Mouse (Mus musculus) layer of hippocampus, adult 11-12 months (tissue): ENCODE measurements around the gene Faiml.

Experiments
- DNase-seq: peaks from one replicate; pipeline ENCODE4 v3.0.0; 2022; ENCODE audit warnings: low spot score

The Faiml gene

DNA sequence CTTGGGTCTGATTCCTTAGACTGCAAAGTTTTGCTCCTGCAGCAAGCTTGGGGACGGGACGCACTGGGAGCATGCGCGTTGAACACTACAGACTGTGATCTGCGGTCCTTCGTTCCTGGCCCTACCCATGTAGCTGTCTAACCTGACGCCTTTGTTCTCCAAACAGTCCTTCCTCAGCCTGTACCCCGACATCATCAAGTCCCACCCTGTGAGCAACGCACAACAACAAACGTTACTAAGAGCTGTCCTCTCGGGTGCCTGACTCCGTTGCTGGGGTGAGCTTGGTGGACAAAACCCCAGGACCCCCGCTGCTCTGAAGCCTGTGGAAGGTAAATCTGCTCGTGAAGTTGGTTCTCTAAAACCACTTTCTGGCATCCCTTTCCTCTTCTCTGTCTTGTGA lies at the start of gene Faiml:
Gene Faiml (minus strand): TSS at position 101 of the 400 bp plus-strand sequence.
- no peak for DNase-seq

DNA sequence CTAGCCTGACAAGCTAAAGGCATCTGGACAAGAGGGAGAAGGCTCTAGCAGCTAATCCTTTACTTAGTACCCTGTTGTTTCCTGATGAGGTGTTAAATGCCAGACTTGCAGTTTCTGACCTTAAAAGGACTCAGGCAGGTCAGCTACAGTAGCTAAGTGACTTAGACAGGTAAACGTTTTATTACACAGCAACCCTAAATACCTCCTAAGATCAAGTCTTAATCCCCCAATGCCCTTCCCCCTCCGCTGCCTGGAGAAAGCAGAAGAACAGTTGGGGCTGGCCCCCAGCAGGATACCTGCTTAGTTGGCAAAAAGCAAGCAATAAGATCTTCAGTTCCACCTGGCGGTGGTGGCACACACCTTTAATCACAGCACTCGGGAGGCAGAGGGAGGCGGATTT lies 21.9 kb upstream of the Faiml start:
- DNase-seq, result no peak

DNA sequence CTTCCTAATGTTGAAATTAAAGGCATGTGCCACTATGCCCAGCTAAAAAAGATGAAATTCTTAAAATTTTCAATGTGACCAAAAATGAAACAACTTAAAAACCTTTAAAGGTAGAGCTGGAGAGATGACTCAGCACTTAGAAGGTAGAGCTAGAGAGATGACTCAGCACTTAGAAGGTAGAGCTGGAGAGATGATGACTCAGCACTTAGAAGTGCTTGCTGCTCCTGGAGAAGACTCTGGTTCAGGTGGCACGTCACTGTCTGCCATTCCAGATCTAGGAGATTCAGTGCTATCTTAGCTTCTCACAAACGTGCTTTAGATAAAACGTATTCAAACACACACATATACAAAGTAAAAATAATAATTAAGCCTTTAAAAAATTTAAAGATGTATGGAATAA lies 19.8 kb upstream of the Faiml start:
- DNase-seq, result no peak

DNA sequence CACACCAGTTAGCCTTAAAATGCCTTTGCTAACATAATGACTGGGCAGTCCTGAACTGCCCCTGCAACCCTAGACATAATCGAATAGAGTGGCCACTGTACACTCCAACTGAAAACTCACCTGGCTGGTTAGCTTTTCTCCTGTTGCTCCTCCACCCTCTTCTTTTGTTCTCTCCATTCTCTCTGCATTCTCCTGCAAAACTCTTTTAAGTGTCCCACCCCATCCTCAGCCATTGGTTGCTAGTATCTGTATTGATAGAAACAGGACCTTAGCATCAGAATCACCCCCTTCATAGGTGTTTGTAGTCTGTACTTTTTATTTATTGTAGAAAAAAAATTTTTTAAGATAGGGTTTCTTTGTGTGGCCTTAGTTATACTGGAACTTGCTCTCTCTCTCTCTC lies 19.2 kb upstream of the Faiml start:
- no peak for DNase-seq

DNA sequence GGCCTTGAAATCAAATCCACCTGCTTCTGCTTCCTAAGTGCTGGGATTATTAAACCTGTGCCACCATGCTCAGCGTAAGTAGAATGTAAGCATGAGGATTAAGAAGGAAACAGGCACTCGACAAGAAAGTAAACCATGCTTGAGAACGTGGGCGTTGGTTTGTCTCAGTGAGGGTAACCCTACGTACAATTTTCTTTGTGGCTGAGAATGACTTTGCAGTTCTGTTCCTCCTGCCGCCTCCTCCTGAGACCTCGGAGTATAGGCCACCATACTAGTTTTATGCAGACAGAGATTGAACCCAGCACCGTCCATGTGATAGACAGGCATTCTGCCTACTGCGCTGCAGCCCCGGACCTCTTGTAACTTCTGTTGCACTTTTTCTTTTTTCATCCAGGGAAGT lies 16.8 kb upstream of the Faiml start:
- DNase-seq, result no peak

DNA sequence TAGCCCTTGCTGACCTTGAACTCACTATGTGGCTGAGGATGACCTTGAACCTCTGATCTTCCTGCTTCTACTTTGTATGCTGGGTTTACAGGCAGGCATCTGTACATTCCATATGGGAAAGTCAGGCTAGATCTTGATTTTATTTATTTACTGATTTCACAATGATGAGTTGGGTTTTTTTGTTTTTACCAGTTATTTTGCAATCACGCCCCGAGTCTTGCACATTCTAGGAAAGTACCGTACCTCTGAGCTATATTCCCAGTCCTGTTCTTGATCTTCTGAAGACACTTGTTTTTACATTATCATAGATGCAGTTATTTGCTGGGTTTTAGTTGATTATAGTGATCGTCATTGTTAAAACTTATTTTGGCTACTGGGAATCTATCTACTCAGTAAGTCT lies 11.9 kb upstream of the Faiml start:
- no peak for DNase-seq

DNA sequence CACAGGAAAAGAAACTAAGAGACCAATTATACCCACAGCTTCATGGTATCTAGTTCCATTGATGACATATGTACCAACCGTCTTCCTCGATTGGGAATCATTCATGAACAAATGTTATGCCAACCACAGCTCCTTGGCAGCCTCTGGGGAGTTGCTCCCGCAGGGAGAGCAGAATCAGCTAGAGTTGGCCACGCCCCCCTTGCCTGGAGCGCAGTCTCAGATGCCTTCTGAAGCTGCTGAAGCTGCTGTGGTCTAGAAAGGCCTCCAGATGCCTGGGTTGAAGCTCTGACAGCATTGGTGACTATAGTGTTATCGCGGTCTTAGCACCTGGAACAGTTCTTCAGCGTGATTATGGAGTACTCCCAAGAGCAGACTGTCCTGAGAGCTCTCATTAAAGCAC lies 11.3 kb upstream of the Faiml start:
- DNase-seq, result no peak

DNA sequence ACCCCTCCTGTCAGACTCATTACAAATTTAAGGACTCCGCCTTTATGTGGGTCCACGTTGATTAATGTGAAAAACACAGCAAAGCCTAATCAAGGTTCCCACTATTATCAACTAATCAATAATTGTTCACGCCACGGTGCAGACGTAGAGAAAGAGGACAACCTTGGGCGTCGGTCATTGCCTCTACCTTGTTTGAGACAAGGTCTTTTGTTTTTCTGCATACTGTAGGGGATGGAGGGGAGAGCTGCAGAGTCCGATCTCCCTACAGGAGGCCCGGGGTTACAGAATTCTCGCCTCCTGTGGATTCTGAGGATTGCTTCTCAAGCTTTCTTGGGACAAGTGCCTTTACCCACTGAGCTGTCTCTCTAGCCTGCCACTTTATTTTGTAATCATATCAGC lies 6.9 kb upstream of the Faiml start:
- DNase-seq, result no peak

DNA sequence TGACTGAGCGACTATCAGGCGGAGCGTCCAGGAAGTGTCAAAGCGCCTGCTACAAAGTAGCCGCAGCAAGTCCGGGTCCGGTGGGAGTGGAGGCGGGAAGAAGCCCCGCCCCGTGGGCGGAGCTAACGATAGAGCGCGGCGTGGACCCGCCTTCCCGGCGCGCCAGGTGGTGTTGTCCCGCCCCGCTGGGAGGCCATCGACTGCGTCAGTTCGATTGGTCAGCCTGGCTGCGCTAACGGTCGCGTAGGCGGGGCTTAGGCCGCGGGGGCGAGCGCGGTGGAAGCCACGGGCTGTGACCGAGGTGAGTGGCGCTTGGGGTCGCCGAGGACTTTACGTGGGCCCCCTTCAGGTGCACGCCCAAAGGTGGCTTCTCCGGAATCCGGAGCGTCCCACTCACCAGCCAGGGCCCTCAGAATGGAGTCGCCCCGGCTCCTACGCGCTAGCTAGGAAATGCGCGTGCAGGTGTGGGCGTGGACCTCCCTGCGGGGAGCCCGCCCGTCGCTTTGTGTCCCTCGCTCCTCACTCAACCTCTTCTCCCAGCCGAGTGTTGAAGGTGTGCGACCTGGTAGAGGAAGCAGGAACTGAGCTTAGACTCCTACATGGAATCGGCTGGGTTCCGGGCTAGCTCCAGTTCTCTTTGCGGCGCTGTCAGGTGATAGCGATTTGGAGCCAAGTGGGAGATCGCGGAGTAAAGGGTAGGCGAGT lies 6.3 kb upstream of the Faiml start, which contains the start of gene Cep70:
Gene Cep70 (plus strand): TSS at position 178 of the 705 bp plus-strand sequence.
- peak; percentile 96 for DNase-seq

DNA sequence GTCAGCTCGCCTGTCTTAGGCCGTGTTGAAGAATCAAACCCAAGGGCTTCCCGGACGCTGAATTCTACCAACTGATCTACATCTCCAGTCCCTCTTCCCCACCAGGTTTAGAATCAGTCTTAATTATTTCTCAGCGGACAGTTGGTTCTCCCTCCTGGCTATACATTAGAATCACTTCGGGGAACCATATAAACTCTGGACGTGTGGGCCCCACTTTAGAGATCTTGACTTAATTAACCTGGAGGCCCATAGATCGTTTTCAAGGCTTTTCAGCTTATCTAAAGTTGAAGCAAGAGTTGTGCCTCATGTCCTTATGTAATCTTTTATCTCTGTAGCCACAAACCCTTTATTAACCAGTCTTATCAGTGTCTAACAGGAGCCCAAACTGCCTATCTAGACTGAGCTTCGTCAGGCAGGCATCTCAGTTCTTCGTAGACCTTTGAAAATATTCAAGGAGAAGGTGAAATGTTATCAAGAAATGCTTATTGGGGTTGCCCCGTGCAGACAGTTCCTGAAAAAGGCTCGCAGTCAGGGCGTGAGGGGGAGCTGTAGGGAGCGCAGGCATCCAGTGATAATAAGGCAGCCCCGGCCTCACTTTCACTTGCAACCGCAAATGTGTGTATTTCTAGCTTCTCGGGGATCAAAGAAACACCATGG lies 5.6 kb upstream of the Faiml start:
- no peak for DNase-seq

DNA sequence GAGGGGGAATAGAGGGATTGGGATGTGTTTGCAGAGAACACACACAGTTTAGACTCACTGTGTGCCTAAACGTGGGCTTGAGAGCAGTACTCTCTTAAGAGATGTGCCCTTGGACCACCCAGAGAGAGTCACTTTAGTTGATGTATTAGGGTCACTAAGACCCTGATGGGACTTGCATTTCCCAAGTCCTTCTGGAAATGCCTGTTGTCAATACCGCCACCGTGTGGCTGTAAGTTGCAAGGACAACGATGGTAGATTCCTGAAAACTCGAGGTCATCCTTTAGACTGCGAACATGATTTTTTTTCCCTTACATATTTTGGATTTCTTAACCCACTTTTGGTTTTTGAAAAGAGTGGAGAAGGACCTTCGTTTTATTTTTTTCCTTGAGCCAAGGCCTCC lies 5.0 kb upstream of the Faiml start:
- peak; percentile 65 for DNase-seq

DNA sequence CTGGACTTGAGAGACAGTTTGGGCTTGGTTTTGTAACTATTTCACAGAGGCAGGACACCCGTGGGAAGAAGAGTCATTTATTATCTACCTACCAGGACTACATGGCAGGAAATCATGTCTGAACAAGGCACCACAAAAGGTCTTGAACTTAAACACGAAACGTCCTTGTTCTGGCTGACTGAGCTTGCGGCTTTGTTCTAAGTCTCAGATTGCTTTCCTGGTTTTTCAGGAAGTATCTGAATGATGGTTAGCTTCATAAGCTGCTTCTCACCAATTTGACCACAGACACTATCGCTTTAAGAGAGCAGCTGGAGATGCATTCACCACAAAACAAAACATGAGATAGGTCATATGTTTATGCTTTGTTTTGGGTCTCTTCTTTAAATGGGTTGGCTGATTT lies 3.5 kb upstream of the Faiml start:
- no peak for DNase-seq

DNA sequence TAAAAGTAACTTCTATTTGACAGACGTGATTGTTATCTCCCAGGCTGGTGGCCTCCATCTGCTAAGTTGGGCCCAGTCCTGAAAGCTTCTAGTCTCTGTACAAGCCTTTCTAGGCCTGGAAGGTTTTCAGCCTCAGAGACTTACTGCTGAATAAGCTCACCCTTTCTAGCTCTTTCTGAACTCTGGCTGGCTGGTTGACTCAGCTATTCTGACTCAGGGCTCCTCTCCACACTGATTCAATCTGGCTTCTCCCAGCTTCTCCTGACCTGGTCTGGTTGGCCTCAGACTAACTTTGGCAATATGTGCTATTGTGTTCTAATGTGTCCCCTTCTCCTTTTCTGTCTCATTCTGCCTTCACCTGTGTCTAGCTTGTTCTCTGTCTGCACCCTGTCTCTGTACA lies 2.2 kb upstream of the Faiml start:
- no peak for DNase-seq

DNA sequence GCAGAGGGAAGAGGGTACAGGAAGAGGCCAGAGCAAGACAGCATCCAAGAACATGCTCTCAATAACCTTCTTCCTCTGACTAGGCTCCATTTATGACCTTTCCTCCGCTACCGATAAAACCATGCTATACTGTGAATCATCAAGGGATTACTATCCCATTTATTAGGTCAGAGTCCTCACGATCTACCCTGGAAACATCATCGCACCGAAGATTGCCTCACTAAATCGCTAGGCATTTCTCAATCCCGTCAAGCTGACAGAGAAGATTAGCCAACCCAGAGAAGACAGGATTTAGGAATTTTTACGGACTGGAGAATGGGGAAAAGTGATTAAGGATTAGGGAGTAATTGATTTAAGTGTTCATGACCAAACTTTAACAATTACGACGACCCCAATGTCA lies 1.2 kb upstream of the Faiml start:
- no peak for DNase-seq

DNA sequence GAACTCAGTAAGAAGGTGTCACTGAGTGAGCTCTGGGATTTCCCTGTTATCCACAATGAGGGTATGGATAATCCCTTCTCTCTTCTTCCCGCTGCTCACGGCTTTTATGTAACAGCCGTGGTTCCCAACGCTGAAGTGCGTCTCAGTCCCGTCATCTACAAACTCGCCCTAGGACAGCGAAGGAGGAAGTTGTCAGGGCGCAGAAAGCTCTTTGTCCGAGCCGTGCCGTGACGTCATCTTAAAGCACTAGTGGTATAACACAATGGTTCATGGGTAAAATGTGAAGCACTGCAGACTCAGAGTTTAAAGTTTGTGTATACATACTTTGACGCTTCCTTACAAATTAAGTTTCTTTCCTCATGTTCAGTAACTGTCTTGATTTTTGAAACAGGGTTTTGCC lies 7.6 kb downstream of the Faiml start:
- no peak for DNase-seq

DNA sequence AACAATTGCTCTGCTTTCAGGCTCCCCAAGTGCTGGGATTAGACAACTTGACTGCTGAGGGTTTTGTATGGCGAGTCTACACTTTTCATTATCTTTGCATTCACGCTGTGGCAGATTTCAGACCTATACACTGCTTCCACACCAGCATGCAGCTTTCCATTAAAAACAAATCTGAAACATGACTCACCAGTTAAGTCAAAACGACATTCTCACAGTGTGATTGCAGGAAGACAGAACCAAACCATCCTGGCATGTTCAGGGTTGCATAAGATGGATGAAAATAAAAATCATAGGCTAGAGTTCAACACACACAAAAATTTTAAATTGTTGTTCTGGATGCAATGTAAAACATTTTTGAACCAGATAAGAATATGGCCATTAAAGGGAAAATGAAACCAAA lies 12.5 kb downstream of the Faiml start:
- DNase-seq, result no peak

DNA sequence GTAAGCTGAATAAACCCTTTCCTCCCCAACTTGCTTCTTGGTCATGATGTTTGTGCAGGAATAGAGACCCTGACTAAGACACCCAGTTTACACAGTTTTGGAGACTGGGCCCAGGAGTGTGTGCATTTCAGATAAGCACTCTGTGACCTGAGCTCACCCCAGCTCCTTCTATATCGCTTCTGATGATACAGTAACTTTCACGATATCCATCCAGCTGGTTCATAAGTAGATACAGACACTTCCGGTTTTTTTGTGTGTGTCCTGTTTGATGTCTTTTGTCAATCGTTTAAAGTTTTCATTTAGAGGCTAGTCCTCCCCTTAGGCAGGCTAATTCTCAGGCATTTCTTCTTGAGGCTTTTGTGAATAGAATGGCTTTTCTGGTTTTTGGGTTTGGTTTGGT lies 15.4 kb downstream of the Faiml start:
- DNase-seq, result no peak

DNA sequence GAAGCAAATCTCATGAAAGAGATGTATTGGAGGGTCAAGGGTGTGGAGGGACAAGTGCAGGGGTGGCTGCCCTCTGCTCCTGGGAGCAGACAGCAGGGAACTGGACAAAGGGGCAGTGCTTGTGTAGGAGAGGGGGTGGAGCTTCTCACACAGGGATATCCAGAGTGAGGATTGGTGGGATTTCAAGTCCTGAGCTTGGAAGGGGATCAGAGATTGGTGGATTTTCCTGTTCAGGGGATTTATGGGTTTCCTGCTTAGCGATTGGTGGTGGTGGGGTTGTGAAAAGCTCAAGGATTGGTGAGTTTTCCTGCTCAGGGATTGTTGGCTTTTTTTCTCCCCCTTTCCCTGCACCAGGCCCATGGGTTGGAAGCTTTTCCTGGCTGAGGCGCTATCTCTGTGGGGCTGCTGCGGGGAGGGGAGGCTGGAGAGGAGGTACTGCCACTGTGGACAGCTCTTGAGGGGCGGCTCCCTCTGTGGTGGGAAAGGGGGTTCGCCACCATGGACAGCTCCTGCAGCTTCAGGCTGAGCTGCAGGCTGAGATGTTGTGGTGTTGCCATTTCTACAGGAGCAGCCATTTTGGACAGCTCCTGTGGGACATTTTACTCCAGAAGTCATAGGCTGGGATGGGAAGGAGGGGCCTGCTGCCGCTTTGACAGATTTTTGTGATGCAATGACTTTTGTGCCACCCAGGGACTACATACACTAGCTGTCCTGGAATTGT lies 18.9 kb downstream of the Faiml start:
- no peak for DNase-seq

DNA sequence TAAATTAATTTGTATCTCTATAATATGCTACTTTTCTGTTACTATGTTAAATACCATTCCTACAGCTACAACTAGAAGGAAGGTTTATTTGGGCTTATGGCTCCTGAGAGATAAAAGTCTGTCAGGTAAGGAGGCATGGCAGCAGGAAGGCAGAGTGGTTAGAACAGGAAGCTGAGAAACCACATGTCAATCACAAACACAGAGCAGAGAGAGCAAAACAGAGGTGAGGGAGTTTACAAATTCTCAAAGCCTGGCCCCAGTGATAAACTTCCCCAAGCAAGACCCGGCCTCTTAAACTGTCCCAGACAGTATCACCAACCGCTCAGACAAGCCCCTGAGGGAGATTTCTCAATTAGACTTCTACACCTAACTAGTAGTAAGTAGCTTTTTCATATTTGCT lies 20.9 kb downstream of the Faiml start:
- no peak for DNase-seq

DNA sequence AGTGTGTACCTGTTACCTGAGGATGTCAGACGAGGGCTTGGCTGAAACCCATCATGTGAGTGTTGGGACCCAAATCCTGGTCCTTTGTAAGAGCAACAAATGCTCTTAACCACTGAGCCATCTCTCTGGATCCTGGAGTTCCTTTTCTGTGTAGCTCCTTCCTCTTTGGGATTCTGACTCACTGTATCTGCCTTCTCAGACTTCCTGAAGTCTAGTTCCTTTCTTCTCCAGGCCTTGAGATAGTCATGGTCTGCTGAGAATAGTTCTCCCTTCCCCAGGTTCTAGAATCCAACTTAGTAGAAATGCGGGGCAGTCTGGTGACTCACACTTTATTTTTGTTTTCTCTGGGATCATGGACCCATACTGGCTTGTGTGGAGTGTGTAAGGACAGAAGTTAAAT lies 24.4 kb downstream of the Faiml start:
- no peak for DNase-seq

DNA sequence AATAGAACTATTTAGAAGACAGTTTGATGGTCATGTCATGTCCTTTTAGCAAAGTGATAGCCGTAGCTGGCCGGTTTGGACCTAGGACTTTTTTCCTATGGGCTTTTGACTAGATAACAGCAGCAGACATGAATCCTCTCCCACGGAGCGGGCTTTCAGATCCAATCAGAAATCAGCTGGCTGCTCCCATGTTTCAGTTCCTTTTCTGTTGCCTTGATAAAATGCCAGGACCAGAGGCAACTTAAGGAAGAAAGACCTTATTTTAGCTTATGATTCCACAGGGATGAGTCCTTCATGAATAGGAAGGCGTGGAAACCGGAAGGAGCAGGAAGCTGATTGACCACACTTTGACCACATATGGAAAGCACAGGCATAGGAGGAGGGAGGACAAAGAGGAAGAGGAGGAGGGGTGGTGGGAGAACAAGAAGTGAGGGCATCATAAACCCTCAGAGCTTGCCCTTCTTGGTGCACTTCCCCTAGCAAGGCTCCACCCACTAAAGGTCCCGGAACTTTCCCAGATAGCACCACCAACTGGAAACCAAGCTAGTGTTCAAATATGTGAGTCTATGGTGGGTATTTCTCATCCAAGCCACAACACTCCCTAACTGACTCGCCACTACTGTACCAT lies 53.9 kb downstream of the Faiml start:
- DNase-seq, result peak; percentile 21

DNA sequence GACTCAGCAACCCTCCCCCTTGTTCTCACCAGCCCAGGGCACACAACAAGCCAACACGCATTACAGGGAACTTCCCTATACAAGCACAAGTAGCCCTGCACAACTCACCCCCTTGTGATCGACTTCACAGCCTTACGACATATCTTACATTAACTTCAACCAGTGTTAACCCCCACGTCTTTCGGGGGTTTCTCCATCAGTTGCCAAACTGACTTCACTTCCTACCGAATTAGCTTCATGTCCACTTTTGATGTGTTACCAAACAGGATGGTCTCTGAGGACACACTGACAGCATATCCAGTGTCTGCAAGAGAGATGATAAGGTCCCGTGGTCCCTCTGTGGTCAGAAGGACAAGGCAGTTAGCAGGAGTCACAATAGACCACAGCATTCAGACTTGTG lies 54.9 kb downstream of the Faiml start:
- DNase-seq, result peak; percentile 16

DNA sequence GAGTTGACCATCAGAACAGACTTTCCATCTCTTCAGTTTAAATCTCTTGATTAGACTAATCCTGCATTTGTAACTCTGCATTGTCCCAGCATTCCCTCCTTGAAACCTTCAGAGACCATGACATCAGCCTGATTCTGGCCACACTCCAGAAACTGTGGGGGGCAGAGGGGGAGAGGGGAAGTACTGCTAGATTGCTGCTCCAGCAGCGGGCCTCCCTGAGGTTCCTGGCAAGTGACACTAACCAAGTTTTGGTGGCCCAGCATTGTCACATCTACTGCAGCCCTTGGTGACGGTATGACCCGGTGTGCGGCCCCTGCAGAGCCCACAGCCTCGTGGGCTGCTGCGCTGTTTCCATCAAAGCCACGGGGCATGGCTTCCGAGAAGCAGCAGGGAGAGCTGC lies 56.8 kb downstream of the Faiml start:
- peak; percentile 36 for DNase-seq
